In genomic region chr12:84809033-84809432, GRCm38 (mm10) we compare ENCODE assay signal across 26 mouse cellular contexts. TPM values are rescaled to one million over a fixed set of nuclear protein-coding genes. Genes with fewer than 3 reads are reported as not detected.
DNase-seq lines count a peak whose midpoint lies in the region; ATAC-seq and TF ChIP-seq lines count a peak whose summit lies in the region.
"Had no signal": no experiment of that assay in that cellular context is flagged by ENCODE, and none has a peak within 500 bp of the region (broad histone marks: within the 10 kb centered on the region; RNA-seq: fewer than 3 reads in every experiment).

No protein-coding gene starts in this region.

- no peaks in the 10 kb centered on the region for H3K4me1 ChIP-seq in thymus, adult 2 months (replicated peaks; ENCODE audit: control insufficient read depth, insufficient read depth, low read length)
- H3K4me1 ChIP-seq: forebrain, embryonic 13.5 days had no signal

- no peaks in the 10 kb centered on the region for H3K27me3 ChIP-seq in thymus, adult 2 months (ENCODE audit: control insufficient read depth, insufficient read depth, low read length)
- H3K27me3 ChIP-seq: hindbrain, embryonic 12.5 days had no signal

- no peak overlapping the region for H3K27ac ChIP-seq in thymus, adult 2 months (ENCODE audit: control insufficient read depth, insufficient read depth, low read length)
- H3K27ac ChIP-seq: forebrain, embryonic 10.5 days; forebrain, embryonic 13.5 days; gastrocnemius, adult 2 months; heart, adult 2 months; heart, embryonic 10.5 days; heart, embryonic 13.5 days; hindbrain, embryonic 12.5 days had no signal

- peak; percentile 67 for ATAC-seq in granulocyte monocyte progenitor cell, adult 5-6 weeks (replicated peaks; ENCODE audit: poor library complexity, severe bottlenecking)
- peak; percentile 50 for ATAC-seq in megakaryocyte progenitor cell, adult 5-6 weeks (replicated peaks; ENCODE audit: poor library complexity)
- ATAC-seq: forebrain, embryonic 13.5 days; forebrain, embryonic 16.5 days; hindbrain, embryonic 16.5 days had no signal

- peak; percentile 24 for DNase-seq in thymus, postnatal 4 days
- DNase-seq in thymus, adult 2 months, result no peak
- no peak for DNase-seq in urinary bladder, adult 2 months (ENCODE audit: low spot score)
- no peak for DNase-seq in frontal cortex, postnatal 36 days (ENCODE audit: low spot score in 2 of 2)
- no peak for DNase-seq in left cerebral cortex, postnatal 14 days (ENCODE audit: low spot score in 2 of 2)
- DNase-seq in spleen, postnatal 10 days (ENCODE audit: low spot score in 2 of 2), result no peak
- DNase-seq: adrenal gland, adult 2 months; adrenal gland, postnatal 14 days; cerebellum, adult 11-12 months; cerebellum, adult 8-10 months; cerebellum, postnatal 10 days; cerebellum, postnatal 36 days; gastrocnemius, adult 2 months; gastrocnemius, postnatal 25 days; heart, postnatal 14 days; heart, postnatal 4 days had no signal

- H3K36me3 ChIP-seq in thymus, adult 2 months (ENCODE audit: control insufficient read depth, insufficient read depth, low read length), result no peaks in the 10 kb centered on the region
- H3K36me3 ChIP-seq: forebrain, embryonic 10.5 days; heart, embryonic 10.5 days; heart, embryonic 13.5 days; hindbrain, embryonic 12.5 days had no signal

- no peak overlapping the region for H3K4me3 ChIP-seq in thymus, adult 2 months (ENCODE audit: control insufficient read depth, insufficient read depth, low read length)
- H3K4me3 ChIP-seq: forebrain, embryonic 10.5 days; forebrain, embryonic 13.5 days; gastrocnemius, adult 2 months; heart, adult 2 months; heart, embryonic 10.5 days; heart, embryonic 13.5 days; hindbrain, embryonic 12.5 days had no signal

- intact Hi-C loops in left cerebral cortex, postnatal 14 days (cut with DNase I), result no loop called here

- no peak for TF ChIP-seq CTCF in thymus, adult 2 months (IDR thresholded peaks at IDR 0.05; ENCODE audit: borderline replicate concordance, control insufficient read depth, extremely low read depth, insufficient read depth, low read length, poor library complexity)

- 22% methylated on average over 6 of the region's 6 CpGs for WGBS in thymus, adult 2 months

- TF ChIP-seq POLR2A in thymus, adult 2 months (IDR thresholded peaks at IDR 0.05; ENCODE audit: control insufficient read depth, extremely low read depth, insufficient read depth, low read length, poor library complexity), result no peak

RNA-seq across cellular contexts. Expression of gene Isca2, which starts 36.0 kb away (rescaled TPM):
- 60.6 and 64.2 TPM in 2 replicates for polyA plus RNA-seq in thymus, adult 2 months (2012; rRNA removed)
- total RNA-seq in granulocyte monocyte progenitor cell, adult 5-6 weeks (2014; fragmentation: Nextera tagmentation), result 81.7 and 107 TPM in 2 replicates
- total RNA-seq in granulocyte monocyte progenitor cell, adult 5-6 weeks (2017), result 58.6 and 66.2 TPM in 2 replicates
- total RNA-seq in megakaryocyte progenitor cell, adult 5-6 weeks (2015), result 98.8 and 111 TPM in 2 replicates
- 53.8 and 67.5 TPM in 2 replicates for total RNA-seq in megakaryocyte progenitor cell, adult 5-6 weeks (2017)
- 68.2 and 88.9 TPM in 2 replicates for polyA plus RNA-seq in urinary bladder, adult 2 months (2012; rRNA removed)
- 10 to 100 TPM; 55.3 to 61.8 TPM for total RNA-seq in left cerebral cortex, postnatal 14 days (2021)

RNA-seq across cellular contexts. Expression of gene Npc2, which starts 36.1 kb away (rescaled TPM):
- polyA plus RNA-seq in thymus, adult 2 months (2012; rRNA removed), result 249 and 256 TPM in 2 replicates
- 127 and 145 TPM in 2 replicates for total RNA-seq in granulocyte monocyte progenitor cell, adult 5-6 weeks (2014; fragmentation: Nextera tagmentation)
- 85.9 and 86.0 TPM in 2 replicates for total RNA-seq in granulocyte monocyte progenitor cell, adult 5-6 weeks (2017)
- total RNA-seq in megakaryocyte progenitor cell, adult 5-6 weeks (2015), result 98.8 and 112 TPM in 2 replicates
- total RNA-seq in megakaryocyte progenitor cell, adult 5-6 weeks (2017), result 65.3 and 70.9 TPM in 2 replicates
- polyA plus RNA-seq in urinary bladder, adult 2 months (2012; rRNA removed), result 85.8 and 90.2 TPM in 2 replicates
- 10 to 100 TPM; 28.7 to 30.5 TPM for total RNA-seq in left cerebral cortex, postnatal 14 days (2021)
